12 mouse cellular contexts compared by ENCODE assay signal in the genomic region with DNA sequence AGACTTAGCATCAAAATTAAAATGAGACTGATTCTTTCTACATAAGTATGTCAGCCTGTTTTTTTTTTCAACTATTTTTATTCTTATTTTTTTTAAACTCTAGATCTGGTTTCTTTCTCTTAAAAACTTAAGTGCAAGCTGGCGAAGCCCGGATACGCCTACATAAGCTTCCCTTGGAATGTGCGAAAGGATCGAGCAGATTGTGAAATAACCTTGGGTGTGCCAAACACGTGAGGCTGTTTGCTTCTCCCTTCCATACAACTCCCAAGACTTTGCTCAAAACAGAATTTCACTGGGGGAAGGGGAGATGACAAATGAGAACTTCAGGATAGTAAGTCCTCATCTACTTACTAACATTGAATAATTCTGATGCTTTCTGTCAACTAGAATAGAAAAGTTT.
A peak's percentile ranks its signal among the peaks of the same experiment; 100 is the strongest.
DNase-seq lines count a peak whose midpoint lies in the region; TF ChIP-seq lines count a peak whose summit lies in the region.
"Had no signal": no experiment of that assay in that cellular context is flagged by ENCODE, and none has a peak within 500 bp of the region (broad histone marks: within the 10 kb centered on the region; RNA-seq: fewer than 3 reads in every experiment).

No protein-coding gene starts in this region.

- H3K4me3 ChIP-seq in left cerebral cortex, adult 2 months, result no peak overlapping the region
- H3K4me3 ChIP-seq: embryonic facial prominence, embryonic 10.5 days; midbrain, embryonic 12.5 days had no signal

- intact Hi-C loops in left cerebral cortex, postnatal 4 days (cut with DNase I), result no loop called here
- intact Hi-C loops in left cerebral cortex, adult 2 months (cut with DNase I), result loop anchor here (1.0 to 5.0 kb wide), 2 partner anchors 17 to 36 kb away; no protein-coding TSS in a partner anchor

- TF ChIP-seq CTCF in left cerebral cortex, adult 2 months (IDR thresholded peaks at IDR 0.05), result no peak

- DNase-seq in left cerebral cortex, adult 11 months (ENCODE audit: low spot score), result peak; percentile 74
- no peak for DNase-seq in left cerebral cortex, postnatal 4 days
- DNase-seq in frontal cortex, adult 2 months (ENCODE audit: extremely low spot score in 1 of 2, low spot score in 1 of 2), result peak; percentile 92 to 93
- peak; percentile 69 to 75 for DNase-seq in left cerebral cortex, adult 2 months (ENCODE audit: extremely low spot score in 1 of 2, low spot score in 2 of 2)
- peak; percentile 37 for DNase-seq in right cerebral cortex, postnatal 4 days
- DNase-seq in kidney, adult 8-10 months, result no peak
- no peak for DNase-seq in testis, postnatal 14 days (ENCODE audit: low spot score)
- DNase-seq: heart, postnatal 14 days; kidney, adult 11 months; lung, adult 2 months had no signal

- peak overlapping the region; percentile 92 for H3K27ac ChIP-seq in left cerebral cortex, adult 2 months
- H3K27ac ChIP-seq: embryonic facial prominence, embryonic 10.5 days; midbrain, embryonic 12.5 days had no signal

Comparison
In these comparisons a context has a peak if more than half of its experiments do, and no peak if none do; other contexts are left out.
1. DNase-seq: peak in left cerebral cortex, adult 11 months (single experiment), frontal cortex, adult 2 months (2 of 2), left cerebral cortex, adult 2 months (2 of 2) and right cerebral cortex, postnatal 4 days (single experiment); none in left cerebral cortex, postnatal 4 days (single experiment), kidney, adult 8-10 months (0 of 2) and testis, postnatal 14 days (single experiment).